Mouse (Mus musculus): Measurements from ENCODE around the gene Gm20716.
A peak's percentile ranks its signal among the peaks of the same experiment; 100 is the strongest.

GRCm38 (mm10) chr2:168213788-168214397 is 16.3 kb downstream of the Gm20716 start:
- TF ChIP-seq CTCF (IDR thresholded peaks at IDR 0.05; ENCODE audit: low read depth) (peak; percentile 58), EP300 (optimal IDR thresholded peaks at IDR 0.05) (no peak)
